Mouse (Mus musculus) stomach, embryonic 16.5 days (tissue): ENCODE data around the gene Micu1. TPM values are rescaled to one million over a fixed set of nuclear protein-coding genes. Genes with fewer than 3 reads are reported as not detected.

Experiments used
- ATAC-seq: fragments of 200-750 bp; cut with Nextera tagmentation; 2 replicates; pipeline ENCODE4 v1.8.0; 2017; ENCODE audit warnings: moderate number of reproducible peaks, moderate TSS enrichment; ENCODE audit not compliant: insufficient read depth, low FRiP score
- H3K27ac ChIP-seq: fragments of 300-500 bp; sonication (generic); 2 replicates; pipeline ENCODE4 v1.5.1; 2014; ENCODE audit warnings: low read length
- H3K27me3 ChIP-seq: fragments of 300-500 bp; sonication (generic); 2 replicates; pipeline ENCODE4 v1.6.1; 2014; ENCODE audit warnings: low read length, control low read depth, mixed read lengths; ENCODE audit not compliant: control insufficient read depth, insufficient read depth
- H3K36me3 ChIP-seq: fragments of 300-500 bp; sonication (generic); 2 replicates; pipeline ENCODE4 v1.6.1; 2014; ENCODE audit warnings: low read length; ENCODE audit not compliant: control insufficient read depth, insufficient read depth
- H3K4me1 ChIP-seq: fragments of 300-500 bp; sonication (generic); 2 replicates; pipeline ENCODE4 v1.6.1; 2014; ENCODE audit warnings: low read length, control low read depth, mixed read lengths; ENCODE audit not compliant: control insufficient read depth, insufficient read depth
- H3K4me2 ChIP-seq: fragments of 300-500 bp; sonication (generic); 2 replicates; pipeline ENCODE4 v1.6.1; 2014; ENCODE audit warnings: low read depth, low read length, mixed read lengths
- H3K4me3 ChIP-seq: fragments of 300-500 bp; sonication (generic); replicated peaks from 2 replicates; pipeline ENCODE4 v1.5.1; 2014; ENCODE audit warnings: mild to moderate bottlenecking, low read length
- H3K9ac ChIP-seq: fragments of 300-500 bp; sonication (generic); 2 replicates; pipeline ENCODE4 v1.6.1; 2014; ENCODE audit warnings: low read length
- H3K9me3 ChIP-seq: fragments of 300-500 bp; sonication (generic); replicated peaks from 2 replicates; pipeline ENCODE4 v1.6.1; 2016; ENCODE audit warnings: low read length, control low read depth; ENCODE audit not compliant: control insufficient read depth
- WGBS: fragments of 180-500 bp; shearing (Covaris S2); extraction: QIAGEN DNeasy Blood & Tissue Kit; methylation state at CpG from one replicate; pipeline ENCODE4 v1.1.7; 2014; 5-methylcytosine and 5-hydroxymethylcytosine counted together
- polyA plus RNA-seq: library from polyadenylated mRNA; unstranded; fragments of >200 nt; fragmentation: Nextera tagmentation; extraction: Ambion mirVana; gene quantifications from 2 replicates; pipeline ENCODE4 v1.2.1, GENCODE M21; 2015

Gene Micu1
- polyA plus RNA-seq, 1 experiment from 2014 or later = 74.1 TPM

GRCm38 (mm10) chr10:59895460-59896186, 193.3 kb downstream of the Micu1 start:
- peaks cover 14% of the 10 kb centered on the region; the same call in 1 of the 2 replicates for H3K36me3 ChIP-seq
- no peak for ATAC-seq
- no peaks in the 10 kb centered on the region for H3K27me3 ChIP-seq
- no peak overlapping the region for H3K27ac ChIP-seq
- H3K4me1 ChIP-seq = peaks cover 25% of the 10 kb centered on the region
- H3K4me2 ChIP-seq = no peak overlapping the region
- H3K4me3 ChIP-seq = no peak overlapping the region
- H3K9ac ChIP-seq = no peak overlapping the region
- H3K9me3 ChIP-seq = no peaks in the 10 kb centered on the region
- WGBS = 92% methylated on average over 17 of the region's 17 CpGs

GRCm38 (mm10) chr10:59896211-59896610, 193.9 kb downstream of the Micu1 start:
- Histone ChIP-seq H3K4me2 (no peak overlapping the region), H3K36me3 (peaks cover 14% of the 10 kb centered on the region; the same call in 1 of the 2 replicates), H3K4me1 (peaks cover 30% of the 10 kb centered on the region), H3K4me3 (no peak overlapping the region), H3K27me3 (no peaks in the 10 kb centered on the region), H3K9me3 (no peaks in the 10 kb centered on the region), H3K27ac (no peak overlapping the region), H3K9ac (no peak overlapping the region)
- 98% methylated on average over 4 of the region's 4 CpGs for WGBS
- no peak for ATAC-seq

- no peak overlapping the region for H3K27ac ChIP-seq
- no peak overlapping the region for H3K9ac ChIP-seq
- H3K4me1 ChIP-seq = peaks cover 36% of the 10 kb centered on the region
- H3K4me2 ChIP-seq = no peak overlapping the region
- ATAC-seq = no peak
- 70% methylated on average over 3 of the region's 3 CpGs for WGBS
- no peaks in the 10 kb centered on the region for H3K27me3 ChIP-seq
- H3K36me3 ChIP-seq = peaks cover 14% of the 10 kb centered on the region; the same call in 1 of the 2 replicates
- no peaks in the 10 kb centered on the region for H3K9me3 ChIP-seq
- H3K4me3 ChIP-seq = no peak overlapping the region
These were observed 194.6 kb downstream of the Micu1 start for GRCm38 (mm10) chr10:59896911-59897331.

- H3K36me3 ChIP-seq = peaks cover 14% of the 10 kb centered on the region; the same call in 1 of the 2 replicates
- 50% methylated on average over 5 of the region's 5 CpGs for WGBS
- H3K4me3 ChIP-seq = no peak overlapping the region
- no peaks in the 10 kb centered on the region for H3K27me3 ChIP-seq
- H3K27ac ChIP-seq = peak overlapping the region; percentile 26; the same call in 1 of the 2 replicates
- H3K4me1 ChIP-seq = peaks cover 41% of the 10 kb centered on the region
- H3K9ac ChIP-seq = no peak overlapping the region
- no peak for ATAC-seq
- no peaks in the 10 kb centered on the region for H3K9me3 ChIP-seq
- no peak overlapping the region for H3K4me2 ChIP-seq
These were observed 195.2 kb downstream of the Micu1 start for GRCm38 (mm10) chr10:59897511-59897910.

GRCm38 (mm10) chr10:59898180-59898778, 196.0 kb downstream of the Micu1 start:
- Histone ChIP-seq H3K9me3 (no peaks in the 10 kb centered on the region), H3K27me3 (no peaks in the 10 kb centered on the region), H3K36me3 (peaks cover 14% of the 10 kb centered on the region; the same call in 1 of the 2 replicates), H3K4me3 (no peak overlapping the region), H3K4me2 (no peak overlapping the region), H3K4me1 (peaks cover 48% of the 10 kb centered on the region), H3K27ac (peak overlapping the region; percentile 96), H3K9ac (peak overlapping the region; percentile 67; the same call in 1 of the 2 replicates)
- 76% methylated on average over 9 of the region's 9 CpGs for WGBS
- ATAC-seq = no peak

- H3K9ac ChIP-seq = peak overlapping the region; percentile 67
- no peak overlapping the region for H3K4me3 ChIP-seq
- H3K4me2 ChIP-seq = peak overlapping the region; percentile 39; the same call in 1 of the 2 replicates
- no peak for ATAC-seq
- H3K27ac ChIP-seq = peak overlapping the region; percentile 96
- no peaks in the 10 kb centered on the region for H3K27me3 ChIP-seq
- peaks cover 14% of the 10 kb centered on the region; the same call in 1 of the 2 replicates for H3K36me3 ChIP-seq
- H3K9me3 ChIP-seq = no peaks in the 10 kb centered on the region
- 46% methylated on average over 2 of the region's 2 CpGs for WGBS
- peaks cover 51% of the 10 kb centered on the region for H3K4me1 ChIP-seq
These were observed 196.7 kb downstream of the Micu1 start for GRCm38 (mm10) chr10:59898935-59899334.

- H3K4me2 ChIP-seq = peak overlapping the region; percentile 39
- no peaks in the 10 kb centered on the region for H3K27me3 ChIP-seq
- ATAC-seq = peak; percentile 91
- H3K27ac ChIP-seq = peak overlapping the region; percentile 96
- H3K4me3 ChIP-seq = 0 out of 2 replicates have a peak overlapping the region, but pooled peaks have one; percentile 4
- peak overlapping the region; percentile 67 for H3K9ac ChIP-seq
- 10% methylated on average over 21 of the region's 21 CpGs for WGBS
- peaks cover 14% of the 10 kb centered on the region; the same call in 1 of the 2 replicates for H3K36me3 ChIP-seq
- peaks cover 51% of the 10 kb centered on the region for H3K4me1 ChIP-seq
- no peaks in the 10 kb centered on the region for H3K9me3 ChIP-seq
These were observed 197.3 kb downstream of the Micu1 start for GRCm38 (mm10) chr10:59899341-59900173.

GRCm38 (mm10) chr10:59900174-59900435, 197.8 kb downstream of the Micu1 start:
- Histone ChIP-seq H3K36me3 (peaks cover 14% of the 10 kb centered on the region; the same call in 1 of the 2 replicates), H3K9me3 (no peaks in the 10 kb centered on the region), H3K4me1 (peaks cover 51% of the 10 kb centered on the region), H3K9ac (peak overlapping the region; percentile 57), H3K4me2 (peak overlapping the region; percentile 39), H3K27ac (peak overlapping the region; percentile 96), H3K4me3 (0 out of 2 replicates have a peak overlapping the region, but pooled peaks have one; percentile 4), H3K27me3 (no peaks in the 10 kb centered on the region)
- ATAC-seq = no peak
- 23% methylated on average over 4 of the region's 4 CpGs for WGBS
